Mouse (Mus musculus): Measurements from ENCODE around the gene Braf. TPM values are rescaled to one million over a fixed set of nuclear protein-coding genes. Genes with fewer than 3 reads are reported as not detected.

Gene Braf
- polyA plus RNA-seq, 1 experiment, result 11.6 TPM

- H3K4me3 ChIP-seq (replicated peaks; ENCODE audit: control insufficient read depth, low read depth, low read length), result no peak overlapping the region
- no peak for TF ChIP-seq POLR2A (IDR thresholded peaks at IDR 0.05; ENCODE audit: borderline replicate concordance, control insufficient read depth, low read depth, low read length)
- no peak for TF ChIP-seq CTCF (IDR thresholded peaks at IDR 0.05; ENCODE audit: control insufficient read depth, insufficient read depth, low read length)
- 77% methylated on average over 6 of the region's 6 CpGs for WGBS
Observed at GRCm38 (mm10) chr6:39559276-39559939, 165.9 kb downstream of the Braf start.

GRCm38 (mm10) chr6:39557723-39558261 lies 167.5 kb downstream of the Braf start, which contains the start of gene Dennd2a:
Gene Dennd2a, minus strand, starts transcription at chr6:39557867.
- WGBS, result 5% methylated on average over 50 of the region's 50 CpGs
- Histone ChIP-seq H3K4me1 (ENCODE audit: control insufficient read depth, insufficient read depth, low read length) (no peaks in the 10 kb centered on the region; the same call in 1 of the 2 replicates), H3K27ac (ENCODE audit: control insufficient read depth, insufficient read depth, low read depth, low read length, poor library complexity) (peak within 1 kb of the TSS; percentile 25; the same call in 1 of the 2 replicates), H3K4me3 (replicated peaks; ENCODE audit: control insufficient read depth, low read depth, low read length) (peak within 1 kb of the TSS; percentile 39)
- TF ChIP-seq CTCF (IDR thresholded peaks at IDR 0.05; ENCODE audit: control insufficient read depth, insufficient read depth, low read length), result no peak

More at GRCm38 (mm10) chr6:39559276-39559939, 165.9 kb downstream of the Braf start:
- Histone ChIP-seq H3K27ac (ENCODE audit: control insufficient read depth, insufficient read depth, low read depth, low read length, poor library complexity) (no peak overlapping the region), H3K4me1 (ENCODE audit: control insufficient read depth, insufficient read depth, low read length) (no peaks in the 10 kb centered on the region; the same call in 1 of the 2 replicates)

GRCm38 (mm10) chr6:39556900-39557659 lies 168.2 kb downstream of the Braf start:
- H3K4me1 ChIP-seq (ENCODE audit: control insufficient read depth, insufficient read depth, low read length), result no peaks in the 10 kb centered on the region; the same call in 1 of the 2 replicates
- peak overlapping the region; percentile 39 for H3K4me3 ChIP-seq (replicated peaks; ENCODE audit: control insufficient read depth, low read depth, low read length)
- WGBS, result under 1% methylated on average over 53 of the region's 54 CpGs
- no peak for TF ChIP-seq POLR2A (IDR thresholded peaks at IDR 0.05; ENCODE audit: borderline replicate concordance, control insufficient read depth, low read depth, low read length)
- TF ChIP-seq CTCF (IDR thresholded peaks at IDR 0.05; ENCODE audit: control insufficient read depth, insufficient read depth, low read length), result no peak
- H3K27ac ChIP-seq (ENCODE audit: control insufficient read depth, insufficient read depth, low read depth, low read length, poor library complexity), result peak overlapping the region; percentile 25; the same call in 1 of the 2 replicates

- Histone ChIP-seq H3K4me3 (replicated peaks; ENCODE audit: control insufficient read depth, low read depth, low read length) (no peak overlapping the region), H3K27ac (ENCODE audit: control insufficient read depth, insufficient read depth, low read depth, low read length, poor library complexity) (no peak overlapping the region), H3K4me1 (ENCODE audit: control insufficient read depth, insufficient read depth, low read length) (no peaks in the 10 kb centered on the region; the same call in 1 of the 2 replicates)
- TF ChIP-seq CTCF (IDR thresholded peaks at IDR 0.05; ENCODE audit: control insufficient read depth, insufficient read depth, low read length), result no peak
- TF ChIP-seq POLR2A (IDR thresholded peaks at IDR 0.05; ENCODE audit: borderline replicate concordance, control insufficient read depth, low read depth, low read length), result no peak
- WGBS, result 77% methylated on average over 2 of the region's 2 CpGs
Observed at GRCm38 (mm10) chr6:39555648-39555945, 169.7 kb downstream of the Braf start.

- Histone ChIP-seq H3K4me1 (ENCODE audit: control insufficient read depth, insufficient read depth, low read length) (no peaks in the 10 kb centered on the region; the same call in 1 of the 2 replicates), H3K4me3 (replicated peaks; ENCODE audit: control insufficient read depth, low read depth, low read length) (no peak overlapping the region)
- 72% methylated on average over 12 of the region's 12 CpGs for WGBS
Observed at GRCm38 (mm10) chr6:39554888-39555647, 170.2 kb downstream of the Braf start.

More at GRCm38 (mm10) chr6:39554888-39555647, 170.2 kb downstream of the Braf start:
- TF ChIP-seq CTCF (IDR thresholded peaks at IDR 0.05; ENCODE audit: control insufficient read depth, insufficient read depth, low read length) (no peak), POLR2A (IDR thresholded peaks at IDR 0.05; ENCODE audit: borderline replicate concordance, control insufficient read depth, low read depth, low read length) (no peak)
- H3K27ac ChIP-seq (ENCODE audit: control insufficient read depth, insufficient read depth, low read depth, low read length, poor library complexity), result no peak overlapping the region

Other genes with a start within 250 kb of the Braf start
- 1.3 and 1.9 TPM in 2 replicates for gene Dennd2a, start 167.6 kb downstream of the Braf start, polyA plus RNA-seq (2011; ENCODE audit: insufficient read depth, insufficient read length, low replicate concordance, missing spikeins)
- 8.9 and 15.2 TPM in 2 replicates for gene Adck2, start 151.6 kb downstream of the Braf start, polyA plus RNA-seq (2011; ENCODE audit: insufficient read depth, insufficient read length, low replicate concordance, missing spikeins)
- not detected in 2 replicates for gene Gm42420, start 139.7 kb downstream of the Braf start, polyA plus RNA-seq (2011; ENCODE audit: insufficient read depth, insufficient read length, low replicate concordance, missing spikeins)
- gene Ndufb2, start 132.9 kb downstream of the Braf start, polyA plus RNA-seq (2011; ENCODE audit: insufficient read depth, insufficient read length, low replicate concordance, missing spikeins), result 34.0 and 66.7 TPM in 2 replicates
- 56.5 and 71.8 TPM in 2 replicates for gene Mrps33, start 85.5 kb upstream of the Braf start, polyA plus RNA-seq (2011; ENCODE audit: insufficient read depth, insufficient read length, low replicate concordance, missing spikeins)
- not detected in 2 replicates for gene Tmem178b, start 147.8 kb upstream of the Braf start, polyA plus RNA-seq (2011; ENCODE audit: insufficient read depth, insufficient read length, low replicate concordance, missing spikeins)

All from bone marrow, adult 2 months (tissue).